Mouse (Mus musculus): ENCODE measurements around the gene Gm8104.
"Not testable (repeated sequence)": the region's sequence is repeated elsewhere in the genome, so short reads cannot be mapped to it uniquely, and the experiment has no call there.

The Gm8104 gene

DNA sequence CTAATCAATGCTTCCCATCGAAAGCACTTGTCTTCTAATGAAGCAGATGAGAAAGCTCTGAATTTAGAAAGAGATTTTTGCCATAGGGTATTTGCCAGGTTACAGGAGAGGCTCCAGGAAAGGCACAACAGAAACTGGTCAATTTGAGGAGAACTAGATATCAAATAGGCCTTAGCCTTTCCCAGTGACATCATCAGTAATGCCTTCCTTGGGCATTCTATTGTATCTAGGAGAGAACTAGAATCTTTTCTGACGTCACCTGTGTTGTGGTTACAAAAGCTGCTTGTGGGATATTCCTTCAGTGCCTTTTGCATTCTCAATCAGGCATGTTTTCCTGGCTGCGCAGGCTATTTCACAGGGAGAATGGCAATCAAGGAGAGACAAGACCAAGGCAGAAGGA is at the start of gene Gm8104:
Gene Gm8104 (plus strand): TSS at position 301 of the 400 bp plus-strand sequence.
- not testable (repeated sequence) for DNase-seq (ENCODE audit: extremely low spot score)

DNA sequence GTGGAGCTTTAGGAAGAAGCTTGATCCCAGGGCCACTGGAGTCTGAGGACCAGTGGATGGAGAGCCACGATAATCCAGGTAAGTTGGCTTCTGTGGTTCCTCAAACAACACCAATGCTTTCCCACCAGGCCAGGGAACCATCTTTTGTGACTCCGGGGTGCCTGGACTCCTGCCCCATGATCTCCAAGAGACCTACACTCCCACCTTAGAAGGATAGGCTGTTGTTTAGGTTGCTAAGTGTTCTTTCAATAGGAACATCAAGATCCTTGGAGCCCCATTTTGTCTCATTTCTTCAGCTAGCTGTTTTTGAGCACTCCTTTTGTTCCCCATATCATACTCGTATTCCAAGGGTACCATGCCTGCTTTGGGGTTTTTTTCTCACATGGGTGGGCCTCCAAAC is 42.3 kb upstream of the Gm8104 start:
- not testable (repeated sequence) for DNase-seq (ENCODE audit: extremely low spot score)

DNA sequence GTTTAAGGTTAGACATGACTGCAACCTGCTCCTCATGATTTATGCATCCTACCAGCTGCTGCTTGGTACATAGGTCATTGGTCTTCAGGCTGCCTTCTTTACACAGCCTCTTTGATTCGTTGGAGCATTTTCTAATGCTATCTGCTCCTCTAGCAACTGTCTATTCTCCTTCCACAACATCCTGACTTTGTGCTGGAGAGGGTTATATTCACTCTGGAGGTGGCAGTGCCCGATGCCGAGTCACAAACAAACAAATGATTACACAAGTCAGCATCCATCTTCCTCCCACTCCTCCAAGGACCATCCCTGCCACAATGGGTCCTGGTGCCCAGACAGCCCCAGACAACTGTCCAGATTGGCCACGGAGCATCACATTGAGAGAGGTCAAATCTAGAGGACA is 40.2 kb upstream of the Gm8104 start:
- DNase-seq (ENCODE audit: extremely low spot score), result not testable (repeated sequence)

DNA sequence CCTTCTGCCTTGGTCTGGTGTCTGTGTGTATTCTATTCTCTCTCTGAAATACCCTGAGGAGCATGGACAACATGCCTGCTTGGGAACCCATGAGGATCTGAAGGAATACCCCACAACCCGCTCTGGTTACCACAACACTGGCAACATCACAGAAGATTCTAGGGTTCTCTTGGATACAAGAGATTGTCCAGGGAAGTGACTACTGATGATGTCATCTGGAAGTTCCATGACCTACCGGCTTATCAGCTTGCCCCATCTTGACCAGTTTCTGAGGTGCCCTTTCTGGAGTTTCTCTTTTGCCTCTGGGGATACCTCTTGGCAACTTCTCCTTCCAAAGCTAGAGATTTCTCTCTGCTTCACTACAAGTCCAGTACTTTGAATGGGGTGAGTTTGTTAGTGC is 23.9 kb upstream of the Gm8104 start, which contains the start of gene Gm8094:
Gene Gm8094 (minus strand): TSS at position 101 of the 400 bp plus-strand sequence.
- not testable (repeated sequence) for DNase-seq (ENCODE audit: extremely low spot score)

DNA sequence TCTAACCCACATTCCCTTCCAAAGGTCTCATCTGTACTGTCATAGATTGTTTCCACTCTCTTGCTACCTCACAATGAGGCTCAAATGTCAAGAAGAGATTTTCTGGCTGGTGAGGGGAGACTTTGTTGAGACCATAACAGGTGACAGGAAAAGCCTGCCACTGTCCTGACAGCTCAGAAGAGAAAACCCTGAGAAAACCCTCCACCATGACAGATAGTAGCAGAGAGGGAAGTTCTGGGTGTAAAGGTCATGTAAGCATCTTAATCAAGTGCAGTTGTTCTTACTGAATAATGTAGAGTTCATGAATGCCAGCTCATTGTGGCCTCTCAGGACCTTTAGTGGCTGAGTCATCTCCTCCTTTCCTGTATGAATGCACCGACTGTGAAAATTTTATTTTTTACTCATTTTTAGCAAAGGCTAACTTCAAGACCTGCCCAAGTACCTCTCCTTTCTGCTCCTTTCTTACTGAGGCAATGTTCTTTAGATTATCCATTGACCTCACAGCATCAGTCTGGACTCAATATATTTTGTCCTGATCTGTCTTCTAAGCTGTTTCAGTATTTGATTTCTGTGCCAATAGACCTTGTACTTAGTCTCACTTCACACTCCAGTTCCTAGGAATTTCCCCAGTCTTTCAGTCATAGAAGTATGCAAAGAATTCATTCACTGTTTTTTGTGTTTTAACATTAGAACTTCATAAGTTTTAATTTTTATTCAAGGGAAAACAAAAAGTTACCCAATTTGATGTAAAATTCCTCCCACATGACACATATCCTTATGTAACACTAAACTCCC is 15.3 kb upstream of the Gm8104 start:
- not testable (repeated sequence) for DNase-seq (ENCODE audit: extremely low spot score)

DNA sequence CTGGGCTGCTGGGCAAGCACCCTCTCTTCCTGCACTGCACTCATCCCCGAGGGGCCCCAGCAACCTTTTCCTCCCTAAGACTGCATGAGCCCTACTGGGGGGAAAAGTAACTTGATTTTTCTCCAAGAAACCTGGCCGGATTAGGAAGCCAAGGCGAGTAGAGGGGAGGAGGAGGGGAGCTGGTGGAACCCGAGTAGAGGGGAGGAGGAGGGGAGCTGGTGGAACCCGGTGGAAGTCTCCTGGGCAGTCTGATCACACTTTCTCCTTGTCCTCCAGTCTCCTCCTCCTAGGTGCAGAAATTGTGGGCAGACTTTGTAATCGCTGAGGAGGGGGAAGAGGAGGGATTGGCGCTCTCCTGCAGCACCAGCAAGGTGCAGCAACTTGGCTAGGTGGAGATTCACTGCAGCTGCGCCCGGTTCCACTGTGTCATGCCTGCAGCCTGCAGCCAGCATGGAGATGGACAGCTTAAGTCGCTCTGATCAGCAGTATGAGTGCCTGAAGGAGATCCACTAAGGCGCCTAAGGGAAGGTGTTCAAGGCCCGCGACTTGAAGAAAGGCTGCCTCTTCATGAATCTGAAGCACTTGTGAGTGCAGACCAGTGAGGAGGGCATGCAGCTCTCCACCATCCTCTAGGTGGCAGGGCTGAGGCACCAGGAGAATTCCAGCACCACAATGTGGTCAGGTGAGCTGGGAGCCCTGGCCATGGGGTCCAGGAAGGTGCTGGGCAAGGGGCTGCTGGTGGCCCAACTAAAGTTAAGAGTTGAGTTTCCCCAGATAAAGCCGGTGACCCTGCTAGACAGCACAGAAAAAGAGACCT is 11.1 kb upstream of the Gm8104 start:
- not testable (repeated sequence) for DNase-seq (ENCODE audit: extremely low spot score)

DNA sequence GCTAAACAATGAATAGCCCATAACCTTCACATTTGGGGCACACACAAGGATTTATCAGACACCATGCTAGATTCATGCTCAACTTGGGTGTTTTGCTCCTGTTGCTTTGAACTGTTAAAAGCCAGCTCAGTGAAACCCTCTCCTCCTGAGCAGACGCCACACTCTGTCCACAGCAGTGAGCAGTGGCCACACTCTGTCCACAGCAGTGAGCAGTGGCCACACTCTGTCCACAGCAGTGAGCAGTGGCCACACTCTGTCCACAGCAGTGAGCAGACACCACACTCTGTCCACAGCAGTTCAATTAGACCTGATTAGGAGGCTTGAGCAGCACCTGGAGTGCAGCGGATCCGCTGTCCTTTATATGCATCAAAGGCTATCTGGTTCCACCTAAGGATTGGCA is 19.3 kb downstream of the Gm8104 start:
- DNase-seq (ENCODE audit: extremely low spot score), result not testable (repeated sequence)

DNA sequence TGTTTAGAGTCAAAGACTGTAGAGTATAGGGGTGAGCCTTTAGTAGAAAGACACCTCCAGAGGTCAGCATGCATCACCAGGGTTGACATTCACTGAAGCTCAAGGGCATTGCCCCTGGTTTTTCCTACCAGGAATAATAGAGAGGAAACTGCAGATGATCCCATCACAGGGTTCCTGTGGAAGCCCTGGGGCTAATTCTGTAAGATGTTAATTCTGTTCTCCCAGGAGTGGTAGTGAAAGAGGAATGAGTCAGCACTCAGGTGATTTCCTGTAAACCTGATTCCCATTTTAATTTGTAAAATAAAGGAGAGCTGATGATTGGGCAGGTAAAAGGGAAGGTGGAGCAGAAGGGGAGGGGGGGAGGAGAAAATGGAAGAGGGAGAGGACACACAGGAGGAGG is 25.9 kb downstream of the Gm8104 start:
- not testable (repeated sequence) for DNase-seq (ENCODE audit: extremely low spot score)

All from embryo, embryonic 9.5 days (tissue).